Mouse (Mus musculus) ES-Bruce4 (cell line): ENCODE data around the gene Sema3e.
A peak's percentile ranks its signal among the peaks of the same experiment; 100 is the strongest.

ENCODE experiments used
- CTCF ChIP-seq: IDR thresholded peaks from one replicate; pipeline ENCODE4 v1.8.1; 2011; ENCODE audit warnings: low read depth, low read length
- POLR2A ChIP-seq: IDR thresholded peaks from one replicate; pipeline ENCODE4 v1.8.1; 2011; ENCODE audit warnings: low read length; ENCODE audit not compliant: insufficient read depth

DNA sequence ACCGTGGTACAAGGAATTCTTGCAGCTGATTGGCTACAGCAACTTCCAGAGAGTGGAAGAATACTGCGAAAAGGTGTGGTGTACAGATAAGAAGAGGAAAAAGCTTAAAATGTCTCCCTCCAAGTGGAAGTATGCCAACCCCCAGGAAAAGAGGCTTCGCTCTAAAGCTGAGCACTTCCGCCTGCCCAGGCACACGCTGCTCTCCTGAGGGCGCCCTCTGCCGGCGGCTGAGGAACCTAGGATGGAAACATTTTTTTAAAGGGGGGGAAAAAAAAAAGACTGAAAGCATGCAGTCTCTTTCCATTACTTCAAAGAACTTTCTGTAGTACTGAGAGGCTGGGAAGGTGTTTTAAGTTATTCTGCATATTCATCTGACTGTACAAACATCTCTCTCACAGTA is 227.5 kb downstream of the Sema3e start:
- TF ChIP-seq POLR2A (no peak), CTCF (peak; percentile 70)
